Mouse (Mus musculus): ENCODE measurements at regions not wholly inside any gene's neighbourhood (a gene's known extent, or its start where the extent isn't known, plus 50 kb on each side); places are given as distances from the start of the nearest gene placed in this dataset.

DNA sequence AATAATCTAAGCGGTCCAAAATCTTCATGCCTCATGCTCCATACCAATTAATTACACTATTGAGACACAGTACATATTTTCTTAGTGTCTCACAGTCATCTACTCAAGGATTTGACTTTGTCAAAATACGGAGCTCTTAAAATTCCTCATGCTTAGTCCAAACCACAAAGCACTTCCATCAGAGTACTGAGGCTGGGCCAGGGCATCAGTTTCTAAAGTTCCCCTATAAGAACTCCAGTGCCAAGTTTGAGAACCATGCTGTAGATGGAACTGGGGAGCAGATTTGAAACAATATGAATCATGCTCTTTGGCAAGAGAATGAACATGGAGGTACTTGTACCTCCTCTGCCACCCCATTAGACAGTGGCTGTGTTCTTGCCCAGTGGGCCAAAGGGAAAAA is 176.9 kb downstream of the Ahr start:
- TF ChIP-seq POLR2A (IDR thresholded peaks at IDR 0.05; ENCODE audit: borderline replicate concordance, control insufficient read depth, low read depth, low read length): no peak
- TF ChIP-seq CTCF (IDR thresholded peaks at IDR 0.05; ENCODE audit: control insufficient read depth, insufficient read depth, low read length): no peak

Measured in bone marrow, adult 2 months (tissue).